Mouse (Mus musculus) neural tube, embryonic 15.5 days (tissue): ENCODE results near the gene Shank2. TPM values are rescaled to one million over a fixed set of nuclear protein-coding genes. Genes with fewer than 3 reads are reported as not detected.
A peak's percentile ranks its signal among the peaks of the same experiment; 100 is the strongest.

ENCODE experiments used
- ATAC-seq: fragments of 200-750 bp; cut with Nextera tagmentation; 2 replicates; pipeline ENCODE4 v1.8.0; 2017; ENCODE audit warnings: mild to moderate bottlenecking, moderate TSS enrichment, moderate library complexity; ENCODE audit not compliant: low FRiP score
- H3K27ac ChIP-seq: fragments of 300-500 bp; sonication (generic); replicated peaks from 2 replicates; pipeline ENCODE4 v1.5.1; 2015; ENCODE audit warnings: mild to moderate bottlenecking, inconsistent platforms
- H3K27me3 ChIP-seq: fragments of 300-500 bp; sonication (generic); replicated peaks from 2 replicates; pipeline ENCODE4 v1.6.1; 2015; ENCODE audit warnings: inconsistent platforms
- H3K36me3 ChIP-seq: fragments of 300-500 bp; sonication (generic); 2 replicates; pipeline ENCODE4 v1.6.1; 2015; ENCODE audit warnings: inconsistent platforms
- H3K4me1 ChIP-seq: fragments of 300-500 bp; sonication (generic); 2 replicates; pipeline ENCODE4 v1.6.1; 2015; ENCODE audit warnings: inconsistent platforms
- H3K4me2 ChIP-seq: fragments of 300-500 bp; sonication (generic); 2 replicates; pipeline ENCODE4 v1.6.1; 2015; ENCODE audit warnings: inconsistent platforms, mild to moderate bottlenecking, moderate library complexity
- H3K4me3 ChIP-seq: fragments of 300-500 bp; sonication (generic); replicated peaks from 2 replicates; pipeline ENCODE4 v1.5.1; 2015; ENCODE audit warnings: mild to moderate bottlenecking, inconsistent platforms
- H3K9ac ChIP-seq: fragments of 300-500 bp; sonication (generic); replicated peaks from 2 replicates; pipeline ENCODE4 v1.6.1; 2015; ENCODE audit warnings: mild to moderate bottlenecking, inconsistent platforms
- H3K9me3 ChIP-seq: fragments of 300-500 bp; sonication (generic); replicated peaks from 2 replicates; pipeline ENCODE4 v1.6.1; 2016; ENCODE audit warnings: inconsistent platforms
- WGBS: fragments of 180-500 bp; shearing (Covaris S2); methylation state at CpG from one replicate; pipeline ENCODE4 v1.1.7; 2015; ENCODE audit warnings: mixed read lengths; 5-methylcytosine and 5-hydroxymethylcytosine counted together
- polyA plus RNA-seq: library from polyadenylated mRNA; unstranded; fragments of >200 nt; fragmentation: Nextera tagmentation; extraction: Ambion mirVana; gene quantifications from 2 replicates; pipeline ENCODE4 v1.2.1, GENCODE M21; 2015

The Shank2 gene
- polyA plus RNA-seq, 1 experiment from 2014 or later = 9.8 TPM

DNA sequence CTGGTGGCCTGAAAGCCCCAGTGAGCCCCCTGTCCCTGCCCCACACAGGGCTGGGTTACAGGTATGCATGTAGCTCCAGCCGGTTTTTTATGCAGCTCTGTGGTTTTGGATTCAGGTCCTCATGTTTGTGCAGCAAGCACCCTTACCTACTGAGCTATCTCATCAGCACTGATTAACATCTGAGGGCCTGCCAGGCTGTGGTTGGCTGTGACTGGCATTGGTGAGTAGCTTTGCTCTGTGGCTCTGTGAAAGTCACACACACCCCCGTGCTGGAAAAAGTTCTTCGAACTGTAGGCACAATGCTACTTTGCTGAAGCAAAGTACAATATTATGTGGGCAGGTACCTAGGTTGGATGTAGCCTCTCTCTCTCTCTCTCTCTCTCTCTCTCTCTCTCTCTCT, 204.1 kb downstream of the Shank2 start:
- 94% methylated on average over 3 of the region's 3 CpGs for WGBS
- no peak for ATAC-seq
- no peak overlapping the region for H3K4me2 ChIP-seq

DNA sequence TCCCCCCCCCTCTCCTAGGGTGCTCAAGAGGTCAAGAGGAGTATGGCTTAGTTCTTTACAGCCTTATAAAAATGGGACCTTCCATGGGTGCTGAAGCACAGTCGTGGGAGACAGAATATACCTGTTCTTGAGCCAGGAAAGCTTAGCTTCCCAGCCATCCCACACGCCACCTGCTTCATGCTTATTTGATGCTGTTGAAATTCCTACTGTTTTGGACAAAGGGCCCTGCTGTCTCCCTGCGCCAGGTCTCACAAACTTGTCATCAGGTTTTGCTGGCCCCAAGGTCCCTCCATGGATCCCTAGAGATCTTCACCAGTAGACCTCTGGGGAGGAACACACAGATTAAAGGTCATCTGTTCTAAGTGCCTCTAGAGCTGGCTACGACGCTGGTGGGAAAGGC, 204.5 kb downstream of the Shank2 start:
- H3K4me3 ChIP-seq = no peak overlapping the region
- no peaks in the 10 kb centered on the region for H3K27me3 ChIP-seq
- H3K4me1 ChIP-seq = peaks cover 45% of the 10 kb centered on the region
- no peaks in the 10 kb centered on the region for H3K36me3 ChIP-seq
- WGBS = 77% methylated on average over 5 of the region's 5 CpGs
- H3K4me2 ChIP-seq = no peak overlapping the region
- no peaks in the 10 kb centered on the region for H3K9me3 ChIP-seq
- no peak overlapping the region for H3K27ac ChIP-seq
- H3K9ac ChIP-seq = no peak overlapping the region
- no peak for ATAC-seq

More for the DNA sequence above, 204.1 kb downstream of the Shank2 start:
- Histone ChIP-seq H3K36me3 (no peaks in the 10 kb centered on the region), H3K27ac (no peak overlapping the region), H3K4me1 (peaks cover 45% of the 10 kb centered on the region), H3K4me3 (no peak overlapping the region), H3K9me3 (no peaks in the 10 kb centered on the region), H3K9ac (no peak overlapping the region), H3K27me3 (no peaks in the 10 kb centered on the region)

GRCm38 (mm10) chr7:144207100-144207499, 205.4 kb downstream of the Shank2 start:
- Histone ChIP-seq H3K9ac (no peak overlapping the region), H3K36me3 (no peaks in the 10 kb centered on the region), H3K27ac (0 out of 2 replicates have a peak overlapping the region, but pooled peaks have one; percentile 24), H3K4me1 (peaks cover 39% of the 10 kb centered on the region), H3K4me3 (no peak overlapping the region), H3K27me3 (no peaks in the 10 kb centered on the region), H3K4me2 (no peak overlapping the region), H3K9me3 (no peaks in the 10 kb centered on the region)
- no peak for ATAC-seq
- WGBS = 78% methylated on average over 6 of the region's 6 CpGs

- no peaks in the 10 kb centered on the region for H3K27me3 ChIP-seq
- no peak overlapping the region for H3K4me3 ChIP-seq
- H3K9ac ChIP-seq = no peak overlapping the region
- no peak overlapping the region for H3K4me2 ChIP-seq
- peak; percentile 76 for ATAC-seq
- peaks cover 33% of the 10 kb centered on the region for H3K4me1 ChIP-seq
- H3K36me3 ChIP-seq = no peaks in the 10 kb centered on the region
- WGBS = 16% methylated on average over 7 of the region's 7 CpGs
- H3K27ac ChIP-seq = no peak overlapping the region
- H3K9me3 ChIP-seq = no peaks in the 10 kb centered on the region
Measured at GRCm38 (mm10) chr7:144207849-144208248, 206.1 kb downstream of the Shank2 start.

DNA sequence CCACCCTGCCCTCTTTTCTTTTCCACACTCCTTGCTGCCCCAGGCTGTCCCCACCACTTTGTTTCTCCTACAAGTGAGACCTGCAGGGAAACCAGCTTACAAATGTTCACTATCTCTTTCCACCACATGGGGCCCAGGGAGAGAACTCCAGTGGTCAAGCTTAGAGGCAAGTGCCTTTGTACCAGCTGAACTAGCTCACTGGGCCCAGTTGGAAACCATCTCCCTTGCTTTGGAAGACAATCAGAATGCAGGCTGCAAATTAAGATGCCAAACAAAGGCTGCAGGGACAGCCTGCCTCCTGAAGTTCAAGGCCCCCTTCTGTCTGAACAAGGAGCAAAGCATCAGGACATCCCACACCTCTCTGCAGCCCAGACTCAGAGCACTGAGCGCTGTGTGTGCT, 206.9 kb downstream of the Shank2 start:
- H3K4me1 ChIP-seq = peaks cover 28% of the 10 kb centered on the region
- no peak for ATAC-seq
- H3K9me3 ChIP-seq = no peaks in the 10 kb centered on the region
- no peak overlapping the region for H3K9ac ChIP-seq
- no peak overlapping the region for H3K4me2 ChIP-seq
- H3K27ac ChIP-seq = no peak overlapping the region
- no peaks in the 10 kb centered on the region for H3K27me3 ChIP-seq
- H3K36me3 ChIP-seq = no peaks in the 10 kb centered on the region
- WGBS = 79% methylated on average over 1 of the region's 1 CpGs
- H3K4me3 ChIP-seq = no peak overlapping the region

DNA sequence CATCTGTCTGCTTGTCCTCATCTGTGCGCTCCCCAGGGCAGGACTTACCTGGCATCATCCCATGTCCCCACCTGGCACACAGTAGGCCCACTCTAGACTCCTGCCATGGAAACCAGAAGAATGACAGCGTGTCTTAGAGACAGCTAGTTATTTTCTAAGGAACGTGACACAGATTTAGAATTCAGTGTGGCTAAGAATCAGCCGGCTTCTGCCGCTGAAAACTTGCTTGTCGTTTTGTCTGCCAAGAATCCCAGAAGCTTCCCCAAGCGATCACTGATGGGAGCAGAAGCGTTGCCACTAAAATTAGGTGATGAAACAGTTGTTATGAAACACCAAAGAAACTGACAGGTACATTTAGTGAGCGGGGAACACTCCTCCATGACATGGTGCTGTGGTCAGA, 208.8 kb downstream of the Shank2 start:
- Histone ChIP-seq H3K4me1 (peaks cover 16% of the 10 kb centered on the region), H3K9me3 (no peaks in the 10 kb centered on the region), H3K27ac (no peak overlapping the region), H3K4me3 (no peak overlapping the region), H3K27me3 (no peaks in the 10 kb centered on the region), H3K36me3 (0 out of 2 replicates have a peak, but pooled peaks cover 3% of the 10 kb centered on the region), H3K4me2 (no peak overlapping the region), H3K9ac (no peak overlapping the region)
- no peak for ATAC-seq
- WGBS = 87% methylated on average over 9 of the region's 9 CpGs

GRCm38 (mm10) chr7:144212694-144213093, 211.0 kb downstream of the Shank2 start:
- Histone ChIP-seq H3K9me3 (no peaks in the 10 kb centered on the region), H3K4me2 (no peak overlapping the region)

GRCm38 (mm10) chr7:144217192-144217591, 215.5 kb downstream of the Shank2 start:
- Histone ChIP-seq H3K27me3 (no peaks in the 10 kb centered on the region), H3K27ac (no peak overlapping the region), H3K4me1 (no peaks in the 10 kb centered on the region), H3K9ac (no peak overlapping the region), H3K4me2 (no peak overlapping the region), H3K9me3 (no peaks in the 10 kb centered on the region), H3K4me3 (no peak overlapping the region), H3K36me3 (0 out of 2 replicates have a peak, but pooled peaks cover 3% of the 10 kb centered on the region)
- ATAC-seq = 0 out of 2 replicates have a peak, but pooled peaks have one; percentile 61
- WGBS = 9% methylated on average over 3 of the region's 3 CpGs

More at GRCm38 (mm10) chr7:144212694-144213093, 211.0 kb downstream of the Shank2 start:
- 0 out of 2 replicates have a peak, but pooled peaks cover 3% of the 10 kb centered on the region for H3K36me3 ChIP-seq
- H3K9ac ChIP-seq = no peak overlapping the region
- no peaks in the 10 kb centered on the region for H3K27me3 ChIP-seq
- no peak overlapping the region for H3K27ac ChIP-seq
- no peak overlapping the region for H3K4me3 ChIP-seq
- no peak for ATAC-seq
- H3K4me1 ChIP-seq = peaks cover 6% of the 10 kb centered on the region

DNA sequence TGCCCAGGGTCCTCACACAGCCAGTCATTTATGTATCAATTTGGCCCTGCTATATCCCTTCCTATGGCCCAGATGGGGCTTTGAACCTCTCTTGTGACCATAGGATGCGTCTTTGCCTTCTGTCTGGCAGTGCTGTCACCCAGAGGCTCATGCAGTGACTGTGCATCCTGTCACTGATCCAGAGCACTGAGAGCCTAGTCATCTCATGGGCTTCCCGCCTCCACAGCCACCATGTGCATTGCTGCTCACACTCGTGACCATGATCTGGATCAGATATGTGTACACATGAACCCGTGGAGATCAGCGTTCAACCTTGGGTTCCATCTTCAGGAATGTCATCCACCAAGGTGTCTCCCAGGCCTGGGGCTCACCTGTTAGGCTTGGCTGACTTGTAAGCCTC, 227.0 kb downstream of the Shank2 start:
- peaks cover 27% of the 10 kb centered on the region for H3K4me1 ChIP-seq
- no peak overlapping the region for H3K9ac ChIP-seq
- H3K9me3 ChIP-seq = no peaks in the 10 kb centered on the region
- no peak overlapping the region for H3K27ac ChIP-seq
- no peak overlapping the region for H3K4me2 ChIP-seq
- no peaks in the 10 kb centered on the region for H3K36me3 ChIP-seq
- WGBS = 88% methylated on average over 5 of the region's 5 CpGs
- H3K4me3 ChIP-seq = no peak overlapping the region
- no peaks in the 10 kb centered on the region for H3K27me3 ChIP-seq
- ATAC-seq = no peak

- no peak overlapping the region for H3K9ac ChIP-seq
- H3K4me2 ChIP-seq = no peak overlapping the region
- H3K36me3 ChIP-seq = no peaks in the 10 kb centered on the region
- H3K4me3 ChIP-seq = no peak overlapping the region
- WGBS = 36% methylated on average over 1 of the region's 1 CpGs
- H3K4me1 ChIP-seq = peaks cover 27% of the 10 kb centered on the region
- no peak for ATAC-seq
- no peaks in the 10 kb centered on the region for H3K27me3 ChIP-seq
- H3K27ac ChIP-seq = no peak overlapping the region
- no peaks in the 10 kb centered on the region for H3K9me3 ChIP-seq
Measured at GRCm38 (mm10) chr7:144229421-144229820, 227.7 kb downstream of the Shank2 start.

- Histone ChIP-seq H3K27ac (no peak overlapping the region; the same call in 1 of the 2 replicates), H3K4me2 (no peak overlapping the region), H3K9ac (no peak overlapping the region), H3K36me3 (no peaks in the 10 kb centered on the region), H3K27me3 (no peaks in the 10 kb centered on the region), H3K4me1 (peaks cover 31% of the 10 kb centered on the region), H3K4me3 (no peak overlapping the region), H3K9me3 (no peaks in the 10 kb centered on the region)
- WGBS = 32% methylated on average over 5 of the region's 5 CpGs
- ATAC-seq = no peak
Measured at GRCm38 (mm10) chr7:144232132-144232706, 230.5 kb downstream of the Shank2 start.

GRCm38 (mm10) chr7:144233479-144233878, 231.8 kb downstream of the Shank2 start:
- Histone ChIP-seq H3K27ac (no peak overlapping the region), H3K9me3 (no peaks in the 10 kb centered on the region), H3K4me3 (no peak overlapping the region), H3K9ac (no peak overlapping the region), H3K36me3 (no peaks in the 10 kb centered on the region), H3K27me3 (no peaks in the 10 kb centered on the region), H3K4me2 (no peak overlapping the region), H3K4me1 (peaks cover 43% of the 10 kb centered on the region)
- ATAC-seq = no peak
- WGBS = 75% methylated on average over 8 of the region's 8 CpGs
